Mouse (Mus musculus): ENCODE results near the gene Tmem126b. TPM values are rescaled to one million over a fixed set of nuclear protein-coding genes. Genes with fewer than 3 reads are reported as not detected.

Gene Tmem126b
- polyA plus RNA-seq (2016; fragmentation: Nextera tagmentation; extraction: Ambion mirVana) = 40.0 and 41.9 TPM in 2 replicates

- Histone ChIP-seq H3K4me2 (replicated peaks) (peak within 1 kb of the TSS; percentile 79), H3K4me3 (peak within 1 kb of the TSS; percentile 64), H3K36me3 (no peaks in the 10 kb centered on the region), H3K9me3 (replicated peaks) (no peaks in the 10 kb centered on the region), H3K27ac (peak within 1 kb of the TSS; percentile 78), H3K27me3 (no peaks in the 10 kb centered on the region), H3K9ac (peak within 1 kb of the TSS; percentile 76), H3K4me1 (peaks cover 11% of the 10 kb centered on the region)
- ATAC-seq (ENCODE audit: low FRiP score) = peak; percentile 100
- WGBS = under 1% methylated on average over 36 of the region's 36 CpGs
These were observed at the start of gene Tmem126b for GRCm38 (mm10) chr7:90475793-90476312. TSS of gene Tmem126b (minus strand) at chr7:90476001.

GRCm38 (mm10) chr7:90512293-90512692, 36.5 kb upstream of the Tmem126b start:
- Histone ChIP-seq H3K4me3 (no peak overlapping the region), H3K27ac (no peak overlapping the region), H3K4me1 (no peaks in the 10 kb centered on the region), H3K4me2 (replicated peaks) (no peak overlapping the region), H3K9me3 (replicated peaks) (no peaks in the 10 kb centered on the region), H3K27me3 (no peaks in the 10 kb centered on the region), H3K9ac (no peak overlapping the region), H3K36me3 (no peaks in the 10 kb centered on the region)
- ATAC-seq (ENCODE audit: low FRiP score) = no peak

GRCm38 (mm10) chr7:90508124-90508523, 32.3 kb upstream of the Tmem126b start:
- Histone ChIP-seq H3K9ac (no peak overlapping the region), H3K27me3 (no peaks in the 10 kb centered on the region), H3K4me1 (no peaks in the 10 kb centered on the region), H3K9me3 (replicated peaks) (no peaks in the 10 kb centered on the region), H3K36me3 (no peaks in the 10 kb centered on the region), H3K4me3 (no peak overlapping the region), H3K4me2 (replicated peaks) (no peak overlapping the region), H3K27ac (no peak overlapping the region)
- WGBS = 81% methylated on average over 3 of the region's 3 CpGs
- ATAC-seq (ENCODE audit: low FRiP score) = no peak

- 90% methylated on average over 2 of the region's 2 CpGs for WGBS
- H3K27ac ChIP-seq = no peak overlapping the region
- no peak overlapping the region for H3K4me2 ChIP-seq (replicated peaks)
- no peak overlapping the region for H3K9ac ChIP-seq
- no peaks in the 10 kb centered on the region for H3K9me3 ChIP-seq (replicated peaks)
- H3K36me3 ChIP-seq = no peaks in the 10 kb centered on the region
- no peak for ATAC-seq (ENCODE audit: low FRiP score)
- H3K27me3 ChIP-seq = no peaks in the 10 kb centered on the region
- H3K4me3 ChIP-seq = no peak overlapping the region
- no peaks in the 10 kb centered on the region for H3K4me1 ChIP-seq
These were observed 6.8 kb upstream of the Tmem126b start for GRCm38 (mm10) chr7:90482607-90483006.

- Histone ChIP-seq H3K4me3 (peak within 1 kb of the TSS; percentile 64), H3K4me2 (replicated peaks) (peak within 1 kb of the TSS; percentile 79), H3K36me3 (no peaks in the 10 kb centered on the region), H3K4me1 (peaks cover 11% of the 10 kb centered on the region), H3K27me3 (no peaks in the 10 kb centered on the region), H3K9ac (peak within 1 kb of the TSS; percentile 76), H3K9me3 (replicated peaks) (no peaks in the 10 kb centered on the region), H3K27ac (peak within 1 kb of the TSS; percentile 78)
- WGBS = under 1% methylated on average over 32 of the region's 32 CpGs
- peak; percentile 89 for ATAC-seq (ENCODE audit: low FRiP score)
These were observed 778 bp upstream of the Tmem126b start, which contains the start of gene Dlg2 for GRCm38 (mm10) chr7:90476313-90477245. TSS of gene Dlg2 (plus strand) at chr7:90476672.

- H3K27ac ChIP-seq = no peak overlapping the region
- no peak overlapping the region for H3K4me2 ChIP-seq (replicated peaks)
- H3K9ac ChIP-seq = no peak overlapping the region
- WGBS = 77% methylated on average over 2 of the region's 2 CpGs
- H3K9me3 ChIP-seq (replicated peaks) = no peaks in the 10 kb centered on the region
- peaks cover 11% of the 10 kb centered on the region for H3K36me3 ChIP-seq
- no peaks in the 10 kb centered on the region for H3K27me3 ChIP-seq
- no peak overlapping the region for H3K4me3 ChIP-seq
- H3K4me1 ChIP-seq = peaks cover 11% of the 10 kb centered on the region
- no peak for ATAC-seq (ENCODE audit: low FRiP score)
These were observed 2.3 kb downstream of the Tmem126b start for GRCm38 (mm10) chr7:90473511-90473910.

DNA sequence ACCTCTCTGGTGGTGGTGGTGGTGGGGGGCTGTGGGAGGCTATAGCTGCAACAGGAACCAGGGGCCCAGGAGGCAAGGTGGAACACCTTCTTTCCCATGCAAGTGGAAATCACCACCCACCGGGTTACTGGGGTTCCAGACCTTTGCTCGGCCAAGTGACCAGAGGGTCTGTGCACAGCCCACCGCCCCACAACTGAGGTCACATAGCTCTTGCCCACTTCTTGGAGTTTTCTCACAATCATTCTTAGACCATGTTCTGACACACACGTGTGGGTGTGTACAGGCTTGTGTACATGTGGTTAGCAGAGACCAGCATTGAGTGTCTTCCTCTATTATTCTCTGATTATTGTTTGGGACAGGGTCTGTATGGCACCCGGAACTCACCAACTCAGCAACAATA, 14.4 kb downstream of the Tmem126b start:
- Histone ChIP-seq H3K36me3 (no peaks in the 10 kb centered on the region), H3K9me3 (replicated peaks) (no peaks in the 10 kb centered on the region), H3K9ac (no peak overlapping the region), H3K27ac (no peak overlapping the region), H3K4me3 (no peak overlapping the region), H3K4me1 (peaks cover 5% of the 10 kb centered on the region), H3K27me3 (no peaks in the 10 kb centered on the region), H3K4me2 (replicated peaks) (no peak overlapping the region)
- no peak for ATAC-seq (ENCODE audit: low FRiP score)
- WGBS = 92% methylated on average over 5 of the region's 5 CpGs

DNA sequence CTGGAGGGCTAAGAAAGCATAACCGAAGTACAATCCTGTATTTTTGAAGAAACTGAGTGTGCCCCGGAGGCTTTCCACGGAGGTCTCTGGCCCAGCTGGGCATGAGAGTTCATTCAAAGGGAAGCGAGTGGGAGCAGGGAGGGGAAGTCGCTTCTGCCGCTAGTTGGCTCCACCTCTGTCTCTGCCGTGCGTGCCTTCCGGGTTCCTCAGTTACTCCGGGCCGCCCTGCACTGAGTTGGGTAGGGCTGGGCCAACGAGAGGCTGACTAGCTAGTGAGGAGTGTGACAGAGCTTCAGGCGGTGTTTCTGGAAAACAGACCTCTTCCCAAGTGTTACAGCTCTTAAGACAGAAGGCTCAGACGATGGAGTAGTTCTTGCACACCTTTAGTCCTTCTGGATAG, 14.9 kb downstream of the Tmem126b start:
- Histone ChIP-seq H3K4me2 (replicated peaks) (peak overlapping the region; percentile 15; the same call in 1 of the 2 replicates), H3K27ac (no peak overlapping the region), H3K4me3 (no peak overlapping the region), H3K27me3 (no peaks in the 10 kb centered on the region), H3K9ac (no peak overlapping the region), H3K36me3 (no peaks in the 10 kb centered on the region), H3K9me3 (replicated peaks) (no peaks in the 10 kb centered on the region), H3K4me1 (peaks cover 10% of the 10 kb centered on the region)
- 19% methylated on average over 14 of the region's 14 CpGs for WGBS
- ATAC-seq (ENCODE audit: low FRiP score) = no peak

- no peaks in the 10 kb centered on the region for H3K9me3 ChIP-seq (replicated peaks)
- H3K4me2 ChIP-seq (replicated peaks) = no peak overlapping the region
- H3K27ac ChIP-seq = no peak overlapping the region
- H3K4me1 ChIP-seq = peaks cover 14% of the 10 kb centered on the region
- 53% methylated on average over 10 of the region's 10 CpGs for WGBS
- no peak for ATAC-seq (ENCODE audit: low FRiP score)
- H3K4me3 ChIP-seq = no peak overlapping the region
- H3K36me3 ChIP-seq = no peaks in the 10 kb centered on the region
- H3K9ac ChIP-seq = 0 out of 2 replicates have a peak overlapping the region, but pooled peaks have one; percentile 8
- H3K27me3 ChIP-seq = no peaks in the 10 kb centered on the region
These were observed 15.5 kb downstream of the Tmem126b start for GRCm38 (mm10) chr7:90460330-90460729.

DNA sequence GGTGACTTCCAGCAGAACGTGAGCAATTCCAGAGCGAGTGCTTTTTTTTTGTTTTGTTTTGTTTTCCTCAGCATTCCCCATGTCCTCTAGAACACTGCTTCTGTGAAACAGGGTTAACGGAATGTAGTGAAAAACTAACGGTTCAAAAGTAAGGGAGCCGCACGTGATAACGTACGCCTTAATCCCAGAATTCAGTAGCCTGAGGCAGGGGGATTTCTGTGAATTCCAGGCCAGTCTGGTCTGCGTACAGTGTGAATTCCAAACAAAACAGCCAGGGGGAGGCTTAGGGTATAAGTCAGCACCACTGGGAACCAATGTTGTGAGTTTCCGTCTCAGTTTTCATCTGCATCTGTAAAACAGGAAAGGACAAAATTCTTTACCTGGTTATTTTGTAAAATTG, 18.3 kb downstream of the Tmem126b start:
- Histone ChIP-seq H3K4me1 (peaks cover 14% of the 10 kb centered on the region), H3K9ac (peak overlapping the region; percentile 76), H3K4me3 (peak overlapping the region; percentile 74), H3K27me3 (no peaks in the 10 kb centered on the region), H3K4me2 (replicated peaks) (peak overlapping the region; percentile 61), H3K27ac (peak overlapping the region; percentile 93), H3K9me3 (replicated peaks) (no peaks in the 10 kb centered on the region), H3K36me3 (peaks cover 9% of the 10 kb centered on the region; the same call in 1 of the 2 replicates)
- ATAC-seq (ENCODE audit: low FRiP score) = peak; percentile 80
- 21% methylated on average over 10 of the region's 10 CpGs for WGBS

DNA sequence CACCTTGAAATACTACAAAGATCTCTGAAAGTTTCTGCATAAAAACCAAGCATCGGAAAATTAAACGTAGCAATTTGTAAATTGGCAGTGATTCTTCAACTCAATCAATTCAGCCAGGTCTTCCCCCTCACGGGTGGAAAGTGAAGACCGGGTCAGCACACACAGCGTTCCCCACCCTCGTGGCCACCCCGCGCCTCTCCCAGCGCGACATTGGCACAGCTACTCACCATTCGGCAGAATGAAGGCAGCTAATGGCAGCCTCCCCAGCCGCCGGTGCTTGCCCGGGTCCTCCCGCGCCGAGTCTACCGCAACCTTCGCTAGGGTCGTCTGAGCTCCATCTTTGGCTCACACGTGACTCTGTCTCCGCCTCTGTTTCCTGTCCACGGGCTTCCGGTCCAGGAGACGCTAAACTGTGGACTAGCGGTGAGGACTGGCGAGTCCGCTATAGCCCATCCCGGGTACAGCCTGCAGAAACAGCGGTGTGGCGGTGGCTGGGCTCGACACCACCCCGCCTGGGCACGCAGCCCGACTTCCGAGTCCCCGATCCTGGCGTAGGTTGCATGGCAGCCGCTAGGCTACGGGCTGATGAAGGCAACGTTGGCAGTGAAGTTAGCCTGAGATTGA, 18.8 kb downstream of the Tmem126b start, which contains the start of gene Tmem126a:
Gene Tmem126a (minus strand): TSS at position 385 of the 624 bp plus-strand sequence.
- H3K4me2 ChIP-seq (replicated peaks) = peak within 1 kb of the TSS; percentile 61
- peaks cover 10% of the 10 kb centered on the region; the same call in 1 of the 2 replicates for H3K36me3 ChIP-seq
- no peaks in the 10 kb centered on the region for H3K9me3 ChIP-seq (replicated peaks)
- peak; percentile 98 for ATAC-seq (ENCODE audit: low FRiP score)
- H3K4me3 ChIP-seq = peak within 1 kb of the TSS; percentile 74
- H3K27ac ChIP-seq = peak within 1 kb of the TSS; percentile 93
- peak within 1 kb of the TSS; percentile 76 for H3K9ac ChIP-seq
- peaks cover 14% of the 10 kb centered on the region for H3K4me1 ChIP-seq
- no peaks in the 10 kb centered on the region for H3K27me3 ChIP-seq
- WGBS = under 1% methylated on average over 41 of the region's 41 CpGs

All from hindbrain, embryonic 12.5 days (tissue).